Mouse (Mus musculus) adrenal gland, adult 2 months (tissue): ENCODE results near the gene Phf20. TPM values are rescaled to one million over a fixed set of nuclear protein-coding genes. Genes with fewer than 3 reads are reported as not detected.
A peak's percentile ranks its signal among the peaks of the same experiment; 100 is the strongest.

Experiments
- DNase-seq: peaks from one replicate; pipeline ENCODE4 v3.0.0; 2021
- polyA plus RNA-seq: library from polyadenylated mRNA; depleted of rRNA; stranded (reverse); fragments of >200 nt; gene quantifications from 2 replicates; pipeline ENCODE4 v1.2.3, GENCODE M21; 2012
- total RNA-seq, 2 experiments: library from RNA; stranded (reverse); gene quantifications; 2 replicates each; pipeline ENCODE4 v1.2.3; 2021

Phf20 gene
- total and polyA plus RNA-seq, 3 experiments = 18.8 to 44.5 (median 37.8) TPM

GRCm38 (mm10) chr2:156312297-156312897 is 116.1 kb downstream of the Phf20 start, which contains the start of the genes Cnbd2 and Scand1:
TSS of gene Cnbd2 (plus strand) at chr2:156312299.
TSS of gene Scand1 (minus strand) at chr2:156312704.
- peak; percentile 91 for DNase-seq

GRCm38 (mm10) chr2:156313153-156313552 is 116.9 kb downstream of the Phf20 start:
- DNase-seq = no peak

GRCm38 (mm10) chr2:156314811-156315210 is 118.5 kb downstream of the Phf20 start:
- no peak for DNase-seq

- no peak for DNase-seq
Observed at GRCm38 (mm10) chr2:156318491-156318890, 122.2 kb downstream of the Phf20 start.

GRCm38 (mm10) chr2:156321538-156321937 is 125.3 kb downstream of the Phf20 start:
- DNase-seq = no peak

GRCm38 (mm10) chr2:156324116-156324588 is 127.9 kb downstream of the Phf20 start:
- peak; percentile 41 for DNase-seq

- peak; percentile 29 for DNase-seq
Observed at GRCm38 (mm10) chr2:156324681-156325080, 128.4 kb downstream of the Phf20 start.

GRCm38 (mm10) chr2:156330681-156331080 is 134.4 kb downstream of the Phf20 start:
- DNase-seq = no peak

- DNase-seq = no peak
Observed at GRCm38 (mm10) chr2:156331446-156331965, 135.2 kb downstream of the Phf20 start.

GRCm38 (mm10) chr2:156340078-156340477 is 143.8 kb downstream of the Phf20 start:
- no peak for DNase-seq

GRCm38 (mm10) chr2:156344775-156345532 is 148.7 kb downstream of the Phf20 start:
- DNase-seq = peak; percentile 34

- no peak for DNase-seq
Observed at GRCm38 (mm10) chr2:156348812-156349211, 152.5 kb downstream of the Phf20 start.

- DNase-seq = no peak
Observed at GRCm38 (mm10) chr2:156349286-156349848, 153.1 kb downstream of the Phf20 start.

- no peak for DNase-seq
Observed at GRCm38 (mm10) chr2:156351243-156351642, 155.0 kb downstream of the Phf20 start.

GRCm38 (mm10) chr2:156352413-156353165 is 156.3 kb downstream of the Phf20 start:
- no peak for DNase-seq

GRCm38 (mm10) chr2:156353265-156353692 is 157.0 kb downstream of the Phf20 start:
- peak; percentile 27 for DNase-seq

GRCm38 (mm10) chr2:156356031-156356430 is 159.8 kb downstream of the Phf20 start:
- no peak for DNase-seq
